Mouse (Mus musculus) fat pad, adult 2 months (tissue): ENCODE data around the gene Ddx43.

Source experiments
- DNase-seq: peaks from one replicate; pipeline ENCODE4 v3.0.0-alpha.2; 2011; ENCODE audit warnings: low read depth, low spot score; ENCODE audit errors: extremely low read depth

The Ddx43 gene

DNA sequence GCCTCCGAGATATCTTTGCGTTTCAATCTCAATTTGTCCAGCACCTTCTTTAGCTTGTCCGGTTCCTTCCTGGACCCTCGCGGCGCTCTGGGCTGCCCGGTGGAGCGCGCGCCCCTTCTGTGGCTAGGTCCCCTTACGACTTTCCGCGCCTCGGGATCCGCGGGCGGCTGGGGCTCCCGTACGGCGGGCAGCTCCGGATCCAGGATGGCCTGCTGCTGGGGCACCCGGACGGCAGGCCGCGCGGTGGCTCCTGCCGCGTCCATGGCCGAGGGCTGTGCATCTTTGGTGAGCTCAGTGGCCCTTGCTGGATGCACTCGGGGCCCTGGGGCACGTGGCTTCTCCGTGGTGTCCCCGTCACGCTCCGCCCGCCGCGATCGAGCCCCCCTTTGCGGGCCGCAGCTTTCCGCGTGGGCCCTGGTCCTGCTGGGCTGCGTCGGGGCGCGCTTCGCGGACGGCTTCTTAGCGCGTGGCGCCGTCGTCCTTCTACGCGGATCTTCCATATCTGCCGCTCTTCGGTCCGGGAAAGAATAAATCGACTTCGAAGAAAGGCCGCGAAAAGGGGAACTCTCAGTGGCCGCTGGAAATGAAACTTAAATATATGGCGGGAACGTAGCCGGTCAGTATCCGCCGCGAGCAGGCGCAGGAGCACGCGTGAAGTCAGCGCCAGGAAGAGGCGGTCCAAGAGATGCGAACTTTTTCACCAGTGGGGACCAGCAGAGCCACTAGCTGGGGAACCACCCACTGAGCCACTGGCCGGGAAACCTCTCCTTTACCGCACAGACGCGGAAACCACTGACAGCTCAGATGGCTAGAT, 47.2 kb downstream of the Ddx43 start, which contains the start of gene Cgas:
Cgas (minus strand) TSS at position 659 of the 814 bp plus-strand sequence.
- DNase-seq, result no peak

DNA sequence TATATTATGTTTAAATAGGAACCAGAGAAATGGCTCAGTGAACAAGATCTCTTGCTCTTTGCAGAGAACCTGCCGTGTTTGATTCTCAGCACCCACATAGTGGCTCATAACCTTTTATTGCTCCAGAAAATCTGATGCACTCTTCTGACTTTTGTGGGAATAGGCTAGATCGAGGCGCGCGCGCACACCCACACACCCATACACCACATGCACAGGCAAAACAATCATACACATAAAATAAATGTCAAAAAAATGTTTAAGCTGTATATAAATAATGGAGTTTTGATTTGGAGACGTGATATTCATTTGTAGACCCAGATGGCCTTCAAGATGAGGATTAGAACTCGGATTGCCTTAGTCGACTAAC, 52.0 kb downstream of the Ddx43 start:
- DNase-seq, result no peak

DNA sequence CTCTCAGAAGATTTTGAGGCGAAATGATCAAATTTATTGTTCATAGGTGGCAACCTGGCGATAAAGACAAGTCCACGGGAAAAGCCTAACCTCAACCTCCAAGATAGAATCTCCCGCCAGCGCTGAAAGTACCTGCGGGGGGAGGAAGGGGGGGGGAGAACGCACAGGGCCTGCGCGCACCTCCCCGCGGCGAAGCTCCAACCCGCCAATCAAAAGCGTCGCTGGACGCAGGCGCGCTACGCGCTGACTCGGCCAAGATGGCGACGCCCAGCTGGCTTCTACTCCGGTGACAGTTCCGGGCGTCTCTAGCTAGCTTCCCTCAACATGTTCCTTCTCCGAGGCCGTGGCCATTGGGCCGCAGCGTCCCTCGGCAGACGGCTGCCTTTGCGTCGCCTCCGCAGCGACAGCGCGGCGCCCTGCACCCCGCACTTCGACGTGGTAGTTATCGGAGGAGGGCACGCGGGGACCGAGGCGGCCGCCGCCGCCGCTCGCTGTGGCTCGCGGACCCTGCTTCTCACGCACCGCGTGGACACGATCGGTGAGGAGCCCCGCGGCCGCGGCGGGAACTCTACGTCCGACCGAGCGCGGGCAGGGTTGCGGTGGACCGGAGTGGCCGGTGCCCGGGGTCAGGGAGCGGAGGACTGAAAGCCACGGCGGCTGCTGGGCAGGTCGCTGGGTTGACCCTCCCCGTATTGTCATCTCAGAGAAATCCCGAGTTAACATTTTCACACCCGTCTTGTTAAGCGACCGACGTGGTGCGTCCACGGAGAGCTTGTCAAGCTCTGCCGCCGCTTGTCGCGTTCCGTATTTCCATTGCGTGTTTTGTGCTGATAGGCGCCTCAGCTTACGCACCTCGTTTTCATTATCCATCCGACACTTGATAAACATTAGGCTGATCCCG, 52.6 kb downstream of the Ddx43 start, which contains the start of the genes Mto1 and Gm17324:
Mto1 (plus strand) TSS at position 236 of the 901 bp plus-strand sequence.
Gm17324 (minus strand) TSS at position 814 of the 901 bp plus-strand sequence.
- no peak for DNase-seq

DNA sequence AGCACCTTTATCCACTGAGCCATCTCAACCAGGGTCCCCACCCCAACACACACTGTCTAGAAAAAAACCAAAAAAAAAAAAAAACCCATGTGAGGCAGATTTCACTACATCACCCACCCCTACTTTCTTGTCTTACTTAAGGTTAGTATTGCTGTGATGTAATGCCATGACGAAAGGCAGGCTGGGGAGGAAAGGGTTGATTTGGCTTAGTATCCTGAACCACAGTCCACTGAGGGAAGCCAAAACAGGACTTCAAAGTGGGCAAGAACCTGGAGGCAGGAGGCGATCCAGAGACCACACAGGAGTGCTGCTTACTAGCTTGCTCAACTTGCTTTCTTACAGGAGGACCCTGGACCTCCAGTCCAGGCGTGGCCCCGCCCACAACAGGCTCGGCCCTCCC, 54.8 kb downstream of the Ddx43 start:
- no peak for DNase-seq

DNA sequence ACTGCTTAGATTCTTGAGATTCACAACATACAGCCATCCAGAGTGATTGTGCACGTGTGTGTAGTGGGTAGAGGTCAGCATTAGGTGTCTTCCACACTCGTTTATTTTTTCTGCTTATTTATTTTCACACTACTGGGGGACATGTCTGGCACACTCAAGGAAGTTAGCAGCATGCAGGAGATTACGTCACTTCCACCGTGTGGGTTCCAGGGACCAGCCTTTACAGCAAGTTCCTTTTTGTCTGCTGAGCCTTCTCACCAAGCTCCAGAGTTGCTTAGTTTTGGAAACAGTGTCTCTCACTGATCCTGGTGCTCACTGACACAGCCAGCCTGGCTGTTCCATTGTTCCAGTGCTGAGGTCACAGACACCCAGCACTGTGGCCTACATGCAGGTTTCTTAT, 55.8 kb downstream of the Ddx43 start:
- DNase-seq, result no peak

DNA sequence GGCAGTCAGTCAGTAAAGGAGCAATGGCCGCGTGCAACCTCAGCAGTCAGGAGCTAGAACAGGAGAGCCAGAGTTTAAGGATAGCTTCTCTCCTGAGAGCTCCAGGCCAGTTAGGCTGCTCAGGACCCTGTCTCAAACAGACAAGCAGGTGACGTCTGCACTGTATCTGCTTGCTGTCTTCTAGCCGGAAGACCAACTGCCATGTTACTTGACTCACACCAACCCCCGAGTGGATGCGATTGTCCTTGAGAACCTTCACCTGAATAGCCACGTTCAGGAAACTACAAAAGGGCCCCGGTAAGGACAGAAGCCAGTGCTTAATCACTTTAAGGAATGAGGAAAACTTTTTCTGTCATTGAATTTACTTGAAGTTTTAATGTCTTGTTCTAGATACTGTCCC, 61.4 kb downstream of the Ddx43 start:
- no peak for DNase-seq

DNA sequence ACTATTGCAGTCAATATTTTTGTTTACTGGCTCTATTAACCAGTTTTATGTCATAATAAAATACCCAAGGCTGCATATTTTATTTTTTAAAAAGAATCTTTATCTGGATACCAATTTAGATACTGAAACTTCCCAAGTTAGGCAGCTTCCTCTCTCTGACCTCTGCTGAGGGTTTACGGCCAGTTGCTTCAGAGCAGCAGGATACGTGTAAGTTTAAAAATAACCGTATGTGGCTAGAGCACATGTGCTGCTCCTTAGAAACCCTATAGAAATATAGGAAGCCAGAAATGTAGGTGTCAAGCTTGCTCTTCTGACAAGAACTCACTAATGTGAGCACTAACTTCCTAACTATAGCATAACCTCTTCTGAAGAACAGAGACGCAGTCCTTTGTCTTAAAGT, 67.8 kb downstream of the Ddx43 start:
- DNase-seq, result no peak

DNA sequence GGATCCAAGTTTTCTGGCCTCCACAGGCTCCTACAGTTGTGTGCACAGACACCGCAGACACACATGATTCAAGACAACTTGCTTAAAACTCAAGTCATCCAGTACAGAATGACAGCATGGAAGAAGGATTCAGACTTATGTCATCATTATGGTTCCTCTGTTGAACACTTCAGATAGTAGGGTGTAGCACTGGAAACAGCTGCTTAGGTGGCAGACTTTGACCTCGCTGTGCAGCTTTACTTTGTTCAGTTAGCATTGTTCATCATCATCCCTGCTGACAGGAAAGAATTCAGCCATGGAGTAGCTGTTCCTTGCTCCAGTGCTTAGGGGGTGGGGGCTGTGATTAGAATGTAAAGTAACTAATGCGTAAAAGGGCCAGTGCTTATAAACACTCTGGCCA, 70.1 kb downstream of the Ddx43 start:
- DNase-seq, result no peak
